Mouse (Mus musculus): Measurements from ENCODE around the gene Bcas3. TPM values are rescaled to one million over a fixed set of nuclear protein-coding genes. Genes with fewer than 3 reads are reported as not detected.

Gene Bcas3
- polyA plus RNA-seq, 2 experiments, result 22.2 to 28.2 TPM

DNA sequence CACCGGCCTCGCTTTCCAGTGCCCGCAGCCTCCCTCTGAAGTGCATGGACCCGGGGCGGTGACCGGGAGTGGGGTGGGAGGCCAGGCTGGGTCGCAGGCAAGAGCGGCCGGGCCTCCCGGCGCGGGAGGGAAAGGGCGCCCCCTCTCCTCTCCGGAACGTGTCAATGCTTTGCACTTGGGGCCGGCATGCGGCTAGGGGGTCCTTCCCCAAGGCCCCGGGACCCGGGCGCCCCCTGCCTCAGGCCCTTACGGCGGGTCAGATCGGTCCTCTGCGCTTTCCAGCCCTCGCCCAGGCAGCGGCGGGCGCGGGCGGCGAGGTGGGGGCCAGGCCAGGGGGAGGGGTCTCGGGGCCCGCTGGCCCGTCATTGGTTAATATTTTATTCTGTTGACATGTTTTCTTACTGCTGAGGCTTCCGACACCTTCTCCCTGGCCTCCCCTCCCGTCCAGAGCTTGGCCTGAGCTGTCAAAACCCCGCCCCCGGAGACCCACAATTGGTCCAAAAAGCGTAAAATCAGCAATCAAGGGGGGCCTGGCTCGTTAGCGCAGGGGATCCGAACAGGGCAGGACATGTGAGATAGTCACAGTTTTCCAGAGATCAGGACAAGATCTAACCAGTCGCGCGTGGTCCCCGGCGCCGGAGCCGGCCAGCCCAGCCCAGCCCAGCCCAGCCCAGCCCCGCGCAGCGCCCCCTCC lies 479.4 kb downstream of the Bcas3 start, which contains the start of gene Tbx2:
Gene Tbx2 (plus strand): TSS at position 321 of the 694 bp plus-strand sequence.
- DNase-seq (ENCODE audit: low spot score) (peak; percentile 76), ATAC-seq (ENCODE audit: low FRiP score, low read depth) (peak; percentile 79)
- Histone ChIP-seq H3K4me1 (ENCODE audit: control insufficient read depth, insufficient read depth, low read length) (peaks cover 27% of the 10 kb centered on the region), H3K27me3 (ENCODE audit: control insufficient read depth, insufficient read depth, low read length) (peaks cover 77% of the 10 kb centered on the region), H3K27ac (replicated peaks; ENCODE audit: low read depth, low read length) (peak within 1 kb of the TSS; percentile 77), H3K9ac (ENCODE audit: low read depth, low read length, severe bottlenecking) (peak within 1 kb of the TSS; percentile 85), H3K9me3 (ENCODE audit: control insufficient read depth, low read length) (no peaks in the 10 kb centered on the region), H3K4me3 (replicated peaks; ENCODE audit: low read length) (peak within 1 kb of the TSS; percentile 50), H3K4me2 (replicated peaks; ENCODE audit: low read depth, low read length, severe bottlenecking) (peak within 1 kb of the TSS; percentile 89), H3K36me3 (ENCODE audit: control insufficient read depth, insufficient read depth, low read length) (peaks cover 12% of the 10 kb centered on the region)
- WGBS, result under 1% methylated on average over 32 of the region's 52 CpGs
- TF ChIP-seq POLR2A (IDR thresholded peaks at IDR 0.05; ENCODE audit: borderline replicate concordance, extremely low read depth, insufficient read depth, insufficient read length), result no peak

DNA sequence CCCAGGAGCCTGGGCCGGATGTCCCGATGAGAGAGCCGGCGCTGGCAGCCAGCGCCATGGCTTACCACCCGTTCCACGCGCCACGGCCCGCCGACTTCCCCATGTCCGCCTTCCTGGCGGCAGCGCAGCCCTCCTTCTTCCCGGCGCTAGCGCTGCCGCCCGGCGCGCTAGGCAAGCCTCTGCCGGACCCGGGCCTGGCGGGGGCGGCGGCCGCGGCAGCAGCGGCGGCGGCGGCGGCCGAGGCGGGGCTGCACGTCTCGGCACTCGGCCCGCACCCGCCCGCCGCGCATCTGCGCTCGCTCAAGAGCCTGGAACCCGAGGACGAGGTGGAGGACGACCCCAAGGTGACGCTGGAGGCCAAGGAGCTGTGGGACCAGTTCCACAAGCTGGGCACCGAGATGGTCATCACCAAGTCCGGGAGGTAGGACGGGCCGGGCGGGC lies 480.1 kb downstream of the Bcas3 start:
- ATAC-seq (ENCODE audit: low FRiP score, low read depth) (peak; percentile 6; the same call in 1 of the 2 replicates), DNase-seq (ENCODE audit: low spot score) (no peak)
- Histone ChIP-seq H3K27me3 (ENCODE audit: control insufficient read depth, insufficient read depth, low read length) (peaks cover 73% of the 10 kb centered on the region), H3K4me3 (replicated peaks; ENCODE audit: low read length) (peak overlapping the region; percentile 50), H3K9me3 (ENCODE audit: control insufficient read depth, low read length) (no peaks in the 10 kb centered on the region), H3K9ac (ENCODE audit: low read depth, low read length, severe bottlenecking) (peak overlapping the region; percentile 85), H3K27ac (replicated peaks; ENCODE audit: low read depth, low read length) (peak overlapping the region; percentile 77), H3K4me1 (ENCODE audit: control insufficient read depth, insufficient read depth, low read length) (peaks cover 33% of the 10 kb centered on the region), H3K36me3 (ENCODE audit: control insufficient read depth, insufficient read depth, low read length) (peaks cover 19% of the 10 kb centered on the region), H3K4me2 (replicated peaks; ENCODE audit: low read depth, low read length, severe bottlenecking) (peak overlapping the region; percentile 89)
- no peak for TF ChIP-seq POLR2A (IDR thresholded peaks at IDR 0.05; ENCODE audit: borderline replicate concordance, extremely low read depth, insufficient read depth, insufficient read length)
- 0% methylated on average over 32 of the region's 54 CpGs for WGBS

DNA sequence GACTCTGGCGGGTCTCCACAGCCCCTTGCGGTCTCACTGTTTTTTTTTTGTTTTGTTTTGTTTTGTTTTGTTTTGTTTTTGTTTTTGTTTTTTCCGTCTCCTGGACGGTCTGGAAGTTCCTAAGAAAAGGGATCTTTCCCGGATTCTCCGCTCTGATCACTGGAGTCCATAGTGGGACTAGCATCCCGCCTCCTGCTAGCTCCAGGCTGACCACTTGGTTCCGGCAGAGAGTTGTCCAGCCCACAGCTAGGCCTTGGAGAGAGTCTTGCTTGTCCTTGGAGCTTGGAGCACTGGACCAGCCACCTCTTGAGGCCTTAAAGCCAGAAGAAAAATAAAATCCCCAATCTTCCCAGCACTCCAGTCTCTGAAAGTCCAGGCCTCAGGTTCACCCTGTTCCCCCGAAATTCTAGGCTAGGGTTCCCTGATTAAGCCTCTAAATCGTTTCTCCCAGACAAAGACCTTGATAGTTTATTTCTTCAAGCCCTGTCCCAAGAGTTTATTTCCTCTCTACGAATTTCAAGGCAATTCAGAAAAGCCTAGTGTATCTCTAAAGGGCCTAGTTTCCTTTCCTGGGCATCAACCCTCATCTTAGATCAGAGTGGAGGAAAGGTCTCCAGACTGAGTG lies 480.9 kb downstream of the Bcas3 start:
- no peak for ATAC-seq (ENCODE audit: low FRiP score, low read depth)
- H3K4me1 ChIP-seq (ENCODE audit: control insufficient read depth, insufficient read depth, low read length), result peaks cover 35% of the 10 kb centered on the region
- TF ChIP-seq POLR2A (IDR thresholded peaks at IDR 0.05; ENCODE audit: borderline replicate concordance, extremely low read depth, insufficient read depth, insufficient read length), result no peak

DNA sequence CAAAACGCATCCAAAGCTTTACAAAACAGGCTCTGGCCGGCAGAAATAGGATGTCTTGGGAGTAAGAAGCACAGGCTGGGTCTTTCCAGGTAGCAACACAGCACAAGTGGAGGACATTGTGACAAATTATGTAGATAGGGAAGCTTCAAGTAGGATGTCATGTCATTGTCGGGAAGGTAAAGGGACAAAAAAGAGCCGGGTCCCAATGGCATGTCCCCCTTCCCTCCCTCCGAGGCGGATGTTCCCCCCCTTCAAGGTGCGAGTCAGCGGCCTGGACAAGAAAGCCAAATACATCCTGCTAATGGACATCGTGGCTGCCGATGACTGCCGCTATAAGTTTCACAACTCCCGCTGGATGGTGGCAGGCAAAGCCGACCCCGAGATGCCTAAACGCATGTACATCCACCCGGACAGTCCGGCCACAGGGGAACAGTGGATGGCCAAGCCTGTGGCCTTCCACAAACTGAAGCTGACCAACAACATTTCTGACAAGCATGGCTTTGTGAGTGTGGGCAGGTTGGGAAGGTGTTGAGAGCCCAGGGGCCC lies 481.5 kb downstream of the Bcas3 start:
- H3K4me1 ChIP-seq (ENCODE audit: control insufficient read depth, insufficient read depth, low read length), result peaks cover 31% of the 10 kb centered on the region

More for the DNA sequence above, 480.9 kb downstream of the Bcas3 start:
- peaks cover 74% of the 10 kb centered on the region for H3K27me3 ChIP-seq (ENCODE audit: control insufficient read depth, insufficient read depth, low read length)
- 7% methylated on average over 11 of the region's 11 CpGs for WGBS
- H3K27ac ChIP-seq (replicated peaks; ENCODE audit: low read depth, low read length), result peak overlapping the region; percentile 77
- H3K9ac ChIP-seq (ENCODE audit: low read depth, low read length, severe bottlenecking), result peak overlapping the region; percentile 85
- DNase-seq (ENCODE audit: low spot score), result no peak
- H3K4me2 ChIP-seq (replicated peaks; ENCODE audit: low read depth, low read length, severe bottlenecking), result peak overlapping the region; percentile 89
- H3K4me3 ChIP-seq (replicated peaks; ENCODE audit: low read length), result peak overlapping the region; percentile 50
- no peaks in the 10 kb centered on the region for H3K9me3 ChIP-seq (ENCODE audit: control insufficient read depth, low read length)
- peaks cover 22% of the 10 kb centered on the region for H3K36me3 ChIP-seq (ENCODE audit: control insufficient read depth, insufficient read depth, low read length)

DNA sequence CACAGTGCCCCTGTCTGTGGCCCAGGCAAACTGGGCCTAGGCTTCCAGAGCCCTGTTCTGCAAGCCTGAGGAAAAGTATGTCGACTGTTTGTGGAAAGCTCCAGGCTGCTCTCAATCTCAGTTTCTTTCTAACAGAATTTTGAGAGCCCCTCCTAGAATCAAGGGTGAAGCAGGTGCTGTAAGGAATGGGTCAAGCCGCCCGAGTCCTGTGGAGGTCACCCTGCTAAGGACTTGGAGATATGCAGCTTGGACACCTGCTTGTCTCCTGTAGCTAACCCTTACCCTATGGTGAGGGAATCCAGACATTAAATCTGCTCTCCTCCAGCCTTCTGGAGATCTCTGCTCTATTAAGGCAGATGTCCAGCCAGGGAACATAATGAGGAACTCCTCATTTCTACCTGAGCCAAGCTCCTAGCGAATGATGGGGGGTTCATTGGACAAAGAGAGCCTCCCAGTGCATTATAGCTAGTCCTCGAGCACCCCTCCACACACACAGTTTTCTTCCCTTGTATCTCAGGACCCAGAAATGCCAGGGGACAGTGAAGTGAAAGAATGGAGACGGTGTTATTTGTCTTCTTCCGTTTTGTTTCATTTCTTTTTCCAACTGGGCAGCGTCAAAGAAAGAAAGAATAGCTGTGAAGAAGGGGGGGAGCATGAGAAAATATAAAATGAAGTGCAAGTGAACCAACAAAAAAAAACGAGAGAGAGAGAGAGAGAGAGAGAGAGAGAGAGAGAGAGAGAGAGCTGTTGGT lies 482.2 kb downstream of the Bcas3 start:
- no peaks in the 10 kb centered on the region for H3K9me3 ChIP-seq (ENCODE audit: control insufficient read depth, low read length)
- peak overlapping the region; percentile 89 for H3K4me2 ChIP-seq (replicated peaks; ENCODE audit: low read depth, low read length, severe bottlenecking)
- peak overlapping the region; percentile 85 for H3K9ac ChIP-seq (ENCODE audit: low read depth, low read length, severe bottlenecking)
- 12% methylated on average over 9 of the region's 9 CpGs for WGBS
- H3K4me1 ChIP-seq (ENCODE audit: control insufficient read depth, insufficient read depth, low read length), result peaks cover 24% of the 10 kb centered on the region
- ATAC-seq (ENCODE audit: low FRiP score, low read depth), result no peak
- TF ChIP-seq POLR2A (IDR thresholded peaks at IDR 0.05; ENCODE audit: borderline replicate concordance, extremely low read depth, insufficient read depth, insufficient read length), result no peak
- peak overlapping the region; percentile 50 for H3K4me3 ChIP-seq (replicated peaks; ENCODE audit: low read length)
- peaks cover 26% of the 10 kb centered on the region for H3K36me3 ChIP-seq (ENCODE audit: control insufficient read depth, insufficient read depth, low read length)
- H3K27ac ChIP-seq (replicated peaks; ENCODE audit: low read depth, low read length), result peak overlapping the region; percentile 26; the same call in 1 of the 2 replicates
- DNase-seq (ENCODE audit: low spot score), result no peak
- H3K27me3 ChIP-seq (ENCODE audit: control insufficient read depth, insufficient read depth, low read length), result peaks cover 73% of the 10 kb centered on the region

More for the DNA sequence above, 481.5 kb downstream of the Bcas3 start:
- 12% methylated on average over 17 of the region's 17 CpGs for WGBS
- peak overlapping the region; percentile 85 for H3K9ac ChIP-seq (ENCODE audit: low read depth, low read length, severe bottlenecking)
- DNase-seq (ENCODE audit: low spot score) (no peak), ATAC-seq (ENCODE audit: low FRiP score, low read depth) (no peak)
- H3K4me2 ChIP-seq (replicated peaks; ENCODE audit: low read depth, low read length, severe bottlenecking), result peak overlapping the region; percentile 89
- peak overlapping the region; percentile 50 for H3K4me3 ChIP-seq (replicated peaks; ENCODE audit: low read length)
- no peak for TF ChIP-seq POLR2A (IDR thresholded peaks at IDR 0.05; ENCODE audit: borderline replicate concordance, extremely low read depth, insufficient read depth, insufficient read length)
- peak overlapping the region; percentile 77 for H3K27ac ChIP-seq (replicated peaks; ENCODE audit: low read depth, low read length)
- peaks cover 22% of the 10 kb centered on the region for H3K36me3 ChIP-seq (ENCODE audit: control insufficient read depth, insufficient read depth, low read length)
- no peaks in the 10 kb centered on the region for H3K9me3 ChIP-seq (ENCODE audit: control insufficient read depth, low read length)
- H3K27me3 ChIP-seq (ENCODE audit: control insufficient read depth, insufficient read depth, low read length), result peaks cover 72% of the 10 kb centered on the region
